Mouse (Mus musculus) retina, postnatal 1 day (tissue): ENCODE data around the gene Mpc1.
A peak's percentile ranks its signal among the peaks of the same experiment; 100 is the strongest.

Experiments
- DNase-seq: peaks from one replicate; pipeline ENCODE4 v3.0.0-alpha.2; 2012

The Mpc1 gene

DNA sequence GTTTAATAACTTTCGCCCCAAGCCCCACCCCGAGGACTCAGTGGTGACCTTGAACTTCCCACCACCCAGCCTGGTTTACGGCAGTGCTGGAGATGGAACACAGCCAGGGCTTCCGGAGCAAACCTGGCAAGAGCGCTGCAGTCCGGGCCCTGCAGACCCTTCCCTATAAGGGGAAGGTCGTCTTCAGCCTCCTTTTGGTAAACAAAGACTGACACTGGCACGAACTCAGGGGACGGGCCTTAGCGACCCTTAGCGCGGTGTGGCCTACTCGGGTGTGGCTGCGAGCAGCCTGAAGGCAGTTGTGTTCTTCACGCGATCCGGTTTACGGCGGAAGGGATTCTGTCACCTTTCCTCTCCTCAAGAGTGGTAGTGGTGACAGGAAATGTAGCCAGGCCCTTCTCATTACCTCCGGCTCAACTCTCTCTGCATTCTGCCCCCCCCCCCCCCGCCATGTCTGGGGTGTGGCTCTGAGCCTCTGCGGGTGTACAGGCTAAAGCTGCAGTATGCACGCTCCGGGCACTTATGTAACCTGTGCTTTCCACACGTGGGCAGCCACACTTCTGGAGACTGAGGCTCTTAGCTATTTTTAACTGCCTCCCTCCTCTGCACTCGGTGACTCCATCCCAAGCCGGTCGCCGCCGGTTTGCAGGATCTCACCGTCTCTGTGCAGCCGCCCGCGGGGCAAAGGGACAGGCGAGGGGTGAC lies at the start of gene Mpc1:
Gene Mpc1 (plus strand): TSS at position 84 of the 705 bp plus-strand sequence.
- DNase-seq = no peak

DNA sequence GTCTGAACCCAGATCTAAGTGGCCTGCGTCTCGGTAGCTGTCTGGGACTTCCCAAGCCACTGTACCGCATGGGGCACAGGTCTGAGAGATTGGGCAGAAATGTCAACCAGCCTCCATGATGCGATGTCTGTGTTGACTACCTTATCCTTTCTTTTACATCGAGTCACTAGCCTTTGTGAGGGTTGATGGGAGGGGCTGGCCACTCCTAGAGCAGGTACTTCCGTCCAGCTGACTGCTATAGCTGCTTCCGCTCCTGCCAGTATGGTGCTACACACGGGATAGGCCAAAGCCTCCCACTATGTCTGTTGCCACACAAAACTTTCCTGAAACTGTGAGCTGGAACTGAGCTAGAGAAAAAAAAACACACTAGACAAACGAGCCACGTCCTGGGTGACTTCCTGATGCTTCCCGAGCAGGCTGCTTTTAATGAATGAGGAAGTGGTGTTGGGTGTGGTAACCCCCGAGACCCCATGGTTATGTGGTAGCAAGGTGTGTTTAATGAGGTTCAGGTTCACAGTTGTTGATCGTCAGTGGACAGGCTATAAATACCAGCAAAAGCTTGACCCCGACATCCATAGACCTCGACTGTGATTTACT lies 49.0 kb upstream of the Mpc1 start:
- DNase-seq = no peak

DNA sequence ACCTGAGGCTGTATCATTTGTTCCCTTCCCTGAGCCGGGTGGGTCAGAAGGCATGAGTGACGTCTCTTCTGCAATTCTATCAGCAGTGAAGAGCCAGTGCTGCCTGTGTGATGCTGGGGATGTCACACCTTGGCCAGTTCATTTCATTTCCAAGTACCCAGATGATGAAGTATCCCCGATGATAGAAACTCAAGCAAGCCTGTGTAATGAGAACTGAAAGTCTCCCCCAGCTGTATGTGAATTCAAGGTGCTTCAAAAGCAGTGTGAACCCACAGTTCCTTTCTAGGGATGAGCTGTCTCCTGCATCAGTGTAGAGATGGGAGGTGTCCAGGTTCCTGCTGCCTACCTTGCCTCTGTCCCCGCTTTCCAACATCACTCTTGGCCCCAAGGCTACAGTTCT lies 48.2 kb upstream of the Mpc1 start:
- no peak for DNase-seq

DNA sequence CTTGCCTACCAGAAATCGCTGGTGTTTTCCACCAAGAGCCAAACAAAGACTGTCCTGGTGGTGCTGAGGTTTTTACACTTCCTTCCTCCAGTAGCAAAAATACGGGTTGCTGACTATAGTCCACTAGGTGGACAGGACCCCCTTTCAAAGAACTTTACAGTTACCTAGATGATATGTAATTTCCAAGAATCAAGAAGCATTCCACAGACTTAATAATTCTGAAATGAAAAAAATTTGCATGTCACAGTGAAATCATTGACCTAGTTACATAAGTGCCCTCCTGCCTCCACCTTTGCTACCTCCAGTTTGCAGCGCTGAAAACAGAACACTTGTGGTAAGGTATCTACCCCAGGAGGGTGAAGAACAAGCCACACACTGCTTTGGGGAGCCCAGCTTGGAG lies 47.0 kb upstream of the Mpc1 start, which contains the start of gene Ccr6:
Gene Ccr6 (plus strand): TSS at position 301 of the 400 bp plus-strand sequence.
- DNase-seq = no peak

DNA sequence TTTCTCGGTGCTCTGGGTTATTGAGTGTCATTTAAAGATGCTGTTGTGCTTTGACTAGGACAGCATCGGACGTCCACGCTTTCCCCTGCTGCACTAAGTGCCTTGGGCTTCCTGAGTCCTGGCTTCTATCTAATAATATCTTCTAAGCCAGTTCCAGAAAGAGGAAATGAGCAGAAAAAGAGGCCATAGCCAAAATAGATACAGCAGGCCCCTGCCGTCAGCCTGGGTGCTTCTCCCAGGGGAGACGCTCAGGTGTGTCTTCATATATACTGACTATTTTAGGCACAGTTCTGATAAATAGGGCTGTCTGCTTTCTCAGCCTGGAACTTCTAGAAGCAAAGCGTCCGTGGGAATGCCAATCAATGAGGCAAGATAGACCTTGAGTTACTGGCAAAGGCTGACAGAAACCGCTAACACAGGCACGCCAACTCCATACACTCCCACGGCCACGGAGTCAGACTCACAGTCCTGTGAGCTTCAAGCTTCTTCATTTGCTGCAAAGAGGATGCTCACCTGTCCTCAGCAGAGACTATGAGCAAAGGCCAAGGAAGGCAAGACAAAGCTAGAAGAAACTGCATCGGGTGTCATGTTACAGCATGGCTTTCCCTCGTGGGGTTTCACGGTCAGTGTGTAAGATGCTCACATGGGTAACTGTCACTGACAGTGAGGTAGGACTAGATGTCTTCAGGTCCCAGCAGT lies 44.5 kb upstream of the Mpc1 start:
- no peak for DNase-seq

DNA sequence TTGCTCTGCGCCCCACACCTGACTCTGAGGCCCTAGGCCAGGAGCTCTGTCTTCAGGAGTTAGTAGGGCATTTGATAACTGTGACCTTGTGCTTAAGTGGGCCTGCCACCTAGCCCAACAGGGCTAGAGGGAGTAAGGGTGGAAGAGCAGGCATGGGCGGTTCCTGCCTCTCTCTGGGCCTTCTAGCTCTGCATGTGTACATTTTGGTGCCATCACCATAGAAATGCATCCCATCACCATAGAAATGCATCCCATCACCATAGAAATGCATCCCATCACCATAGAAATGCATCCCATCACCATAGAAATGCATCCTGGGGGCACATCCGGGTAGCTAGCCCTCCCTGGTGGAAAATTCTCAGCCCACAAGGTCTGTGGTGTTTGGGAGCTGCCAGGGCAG lies 43.1 kb upstream of the Mpc1 start:
- DNase-seq = no peak

DNA sequence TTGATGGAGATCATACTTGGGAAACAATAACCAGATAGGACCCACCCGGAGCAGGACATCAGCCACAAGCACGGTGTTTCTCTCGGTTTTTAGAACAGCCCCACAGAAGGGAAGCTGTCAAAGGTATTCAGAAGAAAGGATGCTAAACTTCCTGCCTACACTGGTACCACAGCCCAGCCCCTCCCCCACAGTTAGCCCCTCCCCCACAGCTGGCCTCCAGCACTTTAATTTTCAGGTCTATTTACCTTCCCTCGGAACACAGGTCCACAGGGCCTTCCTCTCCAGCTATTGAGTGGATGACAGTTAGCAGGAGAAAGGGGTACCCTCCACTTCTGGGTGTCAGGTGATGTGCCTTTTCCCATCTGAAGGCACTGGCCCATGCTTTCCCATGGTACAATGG lies 42.2 kb upstream of the Mpc1 start:
- no peak for DNase-seq

DNA sequence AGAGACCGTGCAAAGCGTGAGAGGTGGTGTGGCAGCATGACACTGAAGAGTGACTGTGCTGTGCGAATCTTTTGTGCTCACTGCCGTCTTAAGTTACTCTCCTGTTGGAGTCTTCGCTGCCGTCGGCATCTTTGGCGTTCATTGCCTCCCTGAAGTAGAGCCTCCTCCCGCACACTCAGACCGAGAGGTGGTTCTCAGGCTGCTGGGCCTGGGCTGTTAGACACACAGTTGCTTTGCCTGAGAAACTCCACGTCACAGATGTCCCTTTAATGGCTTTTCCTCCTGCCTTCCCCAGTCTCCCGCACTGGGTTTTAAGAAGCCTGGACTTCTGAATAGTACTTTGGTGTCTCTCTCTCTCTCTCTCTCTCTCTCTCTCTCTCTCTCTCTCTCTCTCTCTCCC lies 41.1 kb upstream of the Mpc1 start:
- no peak for DNase-seq

DNA sequence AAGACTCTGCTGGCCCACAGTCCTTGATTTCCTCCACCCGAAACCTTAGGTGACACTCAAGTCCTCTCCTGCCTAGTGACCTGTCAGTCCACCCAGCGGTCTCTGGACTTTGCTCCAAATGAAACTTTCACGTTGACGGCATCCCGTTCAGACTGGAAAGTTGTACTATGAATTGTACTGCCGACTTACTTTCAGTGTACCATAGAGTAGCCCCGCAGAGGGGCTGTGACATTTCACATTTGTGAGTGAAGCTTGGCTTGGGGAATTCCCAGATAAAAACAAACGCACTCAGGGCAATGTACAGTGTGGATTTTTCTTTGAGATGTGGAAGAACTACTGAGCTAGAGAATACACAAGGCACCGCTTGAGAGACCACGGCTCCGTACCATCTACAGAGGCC lies 40.5 kb upstream of the Mpc1 start:
- DNase-seq = no peak

DNA sequence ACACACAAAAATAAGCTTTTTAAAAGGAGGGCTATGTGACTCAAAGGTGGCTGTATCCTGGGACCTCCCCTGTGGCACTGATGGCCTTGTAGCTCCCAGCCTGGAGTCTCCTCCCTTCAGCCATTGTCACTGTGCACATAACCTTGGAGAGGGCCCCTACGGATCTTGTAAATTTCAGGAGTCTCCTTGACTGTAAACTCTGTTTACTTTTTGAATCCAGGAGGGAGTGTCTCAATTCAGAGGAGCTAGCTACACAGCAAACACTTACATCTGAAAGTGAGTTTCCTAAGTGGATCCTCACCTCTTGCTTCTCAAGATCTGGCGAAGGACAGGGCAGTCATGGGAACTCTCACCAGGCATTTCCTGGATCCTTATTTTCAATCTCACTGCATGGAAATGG lies 38.6 kb upstream of the Mpc1 start:
- no peak for DNase-seq

DNA sequence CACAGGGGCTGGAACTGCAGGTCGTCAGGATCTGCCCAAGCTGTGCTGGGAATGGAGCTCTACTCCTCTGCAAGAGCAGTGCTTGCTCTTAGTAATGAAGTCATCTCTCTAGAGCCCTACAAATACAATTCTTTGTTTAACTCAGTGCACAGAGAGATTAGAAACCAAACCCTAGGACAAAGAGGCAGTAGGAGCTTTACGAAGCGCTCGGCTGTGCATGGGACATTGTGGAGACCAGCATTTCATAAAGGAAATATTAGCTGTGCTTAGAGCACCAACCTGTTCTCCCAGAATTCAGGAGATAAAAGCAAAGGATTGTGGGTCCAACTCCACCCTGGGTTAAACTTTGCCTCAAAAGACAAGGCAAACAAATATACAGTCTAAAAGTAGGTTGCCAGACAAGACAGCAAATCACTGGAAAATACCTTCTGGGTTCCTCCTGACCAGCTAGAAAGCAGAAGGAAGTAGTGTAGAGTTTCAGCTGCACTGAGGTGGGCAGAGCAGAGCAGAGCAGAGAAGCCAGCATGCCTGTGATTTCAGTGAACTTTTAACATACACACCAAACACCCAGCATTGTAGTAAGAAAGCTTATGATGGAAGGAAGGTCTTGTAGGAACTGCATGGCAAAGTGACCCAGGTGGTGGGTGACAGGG lies 36.5 kb upstream of the Mpc1 start:
- no peak for DNase-seq

DNA sequence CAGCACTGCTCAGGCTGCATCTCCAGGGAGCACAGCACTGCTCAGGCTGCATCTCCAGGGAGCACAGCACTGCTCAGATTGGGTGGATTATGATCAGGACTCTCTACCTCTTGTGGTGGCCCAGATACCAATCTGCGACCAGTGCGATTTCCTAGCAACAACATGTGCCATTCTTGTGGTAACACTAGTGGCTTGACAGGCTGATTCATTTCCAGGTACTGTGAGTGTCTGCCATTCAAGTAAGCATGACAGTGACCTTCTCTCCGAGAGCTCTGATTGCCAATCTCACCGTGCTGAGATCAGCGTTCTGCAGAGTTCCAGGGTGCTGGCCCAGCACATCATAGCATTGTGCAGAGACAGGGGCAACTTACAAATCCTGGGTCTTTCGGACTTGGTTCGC lies 31.0 kb upstream of the Mpc1 start:
- no peak for DNase-seq

DNA sequence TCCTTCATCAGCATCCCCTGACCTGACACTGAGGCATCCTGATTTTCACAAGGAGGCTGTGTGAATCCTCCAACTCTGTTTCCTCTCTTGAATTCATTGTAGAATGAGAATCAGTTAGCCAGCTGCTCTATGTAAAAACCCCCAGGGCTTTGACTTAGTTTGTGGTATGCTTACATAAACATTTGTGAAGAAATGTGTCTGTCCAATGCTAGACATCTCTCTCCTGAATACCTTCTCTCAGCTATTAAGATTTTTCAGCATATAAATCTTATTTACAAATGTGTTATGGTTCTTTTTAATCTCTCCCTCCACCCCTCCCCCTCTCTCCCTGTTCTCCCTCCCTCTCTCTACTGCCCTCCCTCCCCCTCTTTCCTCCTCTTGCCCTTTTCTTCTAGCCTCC lies 28.4 kb upstream of the Mpc1 start:
- DNase-seq = no peak

DNA sequence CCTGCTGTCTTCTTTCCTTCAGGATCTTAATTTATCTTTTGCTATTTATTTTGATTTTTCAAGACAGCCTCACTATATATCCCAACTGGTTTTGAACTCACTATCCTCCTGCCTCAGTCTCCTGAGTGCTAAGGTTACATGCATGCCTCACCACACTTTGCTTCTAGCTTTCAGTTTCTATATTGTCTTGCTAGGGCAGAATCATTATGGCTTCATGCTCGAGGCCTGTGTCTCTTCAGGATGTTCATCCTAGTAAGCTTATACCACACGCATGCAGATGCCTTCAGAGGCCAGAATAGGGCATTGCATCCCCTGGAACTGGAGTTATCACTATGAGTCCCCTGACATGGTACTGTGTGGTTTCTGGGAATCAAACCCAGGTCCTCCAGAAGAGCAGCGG lies 27.8 kb upstream of the Mpc1 start:
- no peak for DNase-seq

DNA sequence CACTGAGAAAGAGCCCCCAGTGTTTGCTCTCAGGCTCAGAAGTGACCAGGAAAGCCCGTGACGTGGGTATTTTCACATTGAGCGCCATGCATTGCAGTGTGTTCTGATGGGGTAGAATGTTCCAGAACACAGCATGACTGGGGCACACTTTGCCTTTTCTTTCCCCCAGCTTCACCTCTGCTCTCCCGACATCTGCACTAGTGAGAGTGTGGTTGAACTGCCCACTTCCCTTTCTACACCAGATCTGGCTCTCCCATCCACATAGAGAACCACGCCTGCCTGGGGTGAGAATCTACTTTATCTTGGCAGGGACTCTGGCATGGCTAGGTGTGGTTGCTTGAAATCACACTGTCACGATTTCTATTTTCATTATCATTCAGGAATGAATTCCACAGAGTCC lies 27.1 kb upstream of the Mpc1 start:
- DNase-seq = no peak

DNA sequence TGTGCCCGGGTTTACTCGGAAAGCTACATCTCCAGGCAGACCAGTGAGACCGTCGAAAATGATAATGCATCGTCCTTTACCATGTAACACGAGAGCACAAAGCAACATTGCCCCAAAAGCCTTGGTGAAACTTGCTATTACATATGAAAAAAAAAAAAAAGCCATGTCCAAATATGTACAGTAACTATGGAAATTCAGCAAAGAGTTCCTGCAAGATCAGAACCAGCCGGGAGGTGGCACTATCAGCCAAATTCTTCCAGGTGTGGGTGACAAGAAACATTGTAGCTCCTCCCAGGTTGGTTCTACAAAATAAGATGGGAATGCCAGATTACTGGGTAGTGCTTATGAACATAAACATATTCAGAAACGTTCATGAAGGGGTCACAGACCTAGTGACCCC lies 25.7 kb upstream of the Mpc1 start:
- no peak for DNase-seq

DNA sequence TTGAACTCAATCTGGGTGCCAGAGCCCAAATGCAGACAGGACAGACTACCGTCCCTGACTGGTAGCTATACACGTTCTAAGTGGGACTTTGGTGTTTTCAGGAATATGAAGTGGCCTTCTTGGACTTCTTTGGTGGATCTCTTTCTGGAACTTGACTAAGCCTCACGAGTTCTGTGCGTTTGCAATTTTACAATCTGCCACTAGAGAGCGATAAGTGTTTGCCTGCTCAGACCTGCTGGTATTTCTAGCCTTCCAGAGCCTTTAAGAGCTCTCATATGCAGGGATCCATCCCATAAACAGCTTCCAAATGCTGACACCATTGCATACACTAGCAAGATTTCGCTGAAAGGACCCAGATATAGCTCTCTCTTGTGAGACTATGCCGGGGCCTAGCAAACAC lies 18.1 kb upstream of the Mpc1 start:
- peak; percentile 79 for DNase-seq

DNA sequence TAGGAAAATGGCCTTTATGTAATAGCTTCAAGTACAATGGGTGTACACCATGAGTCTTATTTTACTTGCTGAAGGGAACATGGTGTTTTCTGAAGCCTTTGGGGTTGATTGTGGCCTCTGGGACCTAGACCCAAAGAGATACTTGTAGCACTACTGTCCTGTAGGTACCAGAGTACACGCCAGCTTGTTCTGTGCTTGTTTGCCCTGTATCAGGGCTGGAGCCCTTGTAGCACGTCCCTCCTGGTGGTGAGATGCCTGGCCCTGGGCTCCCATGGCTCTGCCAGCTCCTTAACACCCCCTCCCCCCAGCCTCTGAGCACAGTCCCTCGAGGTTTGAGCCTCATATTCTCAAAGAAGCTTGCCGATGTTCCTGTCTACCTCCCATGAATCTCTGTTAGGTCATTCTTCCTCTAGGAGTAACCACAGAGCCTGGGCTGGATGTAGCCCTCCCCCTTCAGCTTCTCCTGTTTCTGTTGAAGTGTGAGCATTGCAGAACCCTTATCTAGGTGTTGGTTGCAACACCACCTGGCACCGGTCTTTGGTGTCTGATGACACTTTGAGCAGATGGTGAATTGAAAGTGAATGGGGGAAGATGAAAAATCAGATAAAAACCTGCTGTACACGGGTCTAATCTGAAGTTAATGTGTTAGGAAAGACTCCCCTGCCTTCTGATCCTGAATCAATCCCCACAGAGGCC lies 10.5 kb upstream of the Mpc1 start:
- no peak for DNase-seq

DNA sequence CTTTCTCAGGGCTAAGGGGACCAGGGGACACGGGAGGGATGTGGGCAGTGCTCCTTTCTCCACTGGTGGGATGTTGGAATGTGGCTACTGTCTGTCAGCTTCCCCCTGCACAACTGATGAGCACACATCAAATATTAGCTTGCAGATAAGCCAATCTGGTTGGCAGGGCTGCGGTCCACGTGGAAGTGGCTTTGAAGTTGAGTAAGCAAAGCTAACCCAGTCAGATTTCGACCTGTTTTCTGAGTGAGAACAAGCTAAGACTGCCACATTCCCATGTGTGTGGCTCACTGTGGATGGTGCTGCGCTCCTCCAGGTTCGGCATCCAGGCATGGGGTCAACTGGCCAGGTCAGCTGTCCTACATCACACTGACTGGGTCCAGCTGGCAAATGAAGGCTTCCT lies 9.8 kb upstream of the Mpc1 start:
- DNase-seq = no peak

DNA sequence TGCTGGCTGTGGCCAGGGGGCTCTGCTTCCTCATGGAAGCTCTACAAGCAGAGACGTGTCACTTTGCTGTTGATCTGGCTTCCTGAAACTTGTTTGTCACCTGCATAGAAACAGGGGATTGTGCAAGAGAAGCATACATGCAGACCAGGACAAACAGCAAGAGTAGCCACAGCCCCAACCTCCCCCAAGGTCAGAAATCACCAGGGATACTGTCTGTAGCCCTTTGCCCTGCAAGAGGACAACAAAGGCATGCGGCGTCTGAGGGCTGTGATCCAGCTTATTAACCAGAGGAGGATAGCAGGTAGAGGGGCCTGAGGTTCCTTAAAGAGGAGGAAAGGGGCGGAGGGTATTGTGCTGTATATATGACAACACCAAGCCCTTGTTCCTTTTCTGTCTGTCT lies 6.6 kb upstream of the Mpc1 start:
- no peak for DNase-seq

DNA sequence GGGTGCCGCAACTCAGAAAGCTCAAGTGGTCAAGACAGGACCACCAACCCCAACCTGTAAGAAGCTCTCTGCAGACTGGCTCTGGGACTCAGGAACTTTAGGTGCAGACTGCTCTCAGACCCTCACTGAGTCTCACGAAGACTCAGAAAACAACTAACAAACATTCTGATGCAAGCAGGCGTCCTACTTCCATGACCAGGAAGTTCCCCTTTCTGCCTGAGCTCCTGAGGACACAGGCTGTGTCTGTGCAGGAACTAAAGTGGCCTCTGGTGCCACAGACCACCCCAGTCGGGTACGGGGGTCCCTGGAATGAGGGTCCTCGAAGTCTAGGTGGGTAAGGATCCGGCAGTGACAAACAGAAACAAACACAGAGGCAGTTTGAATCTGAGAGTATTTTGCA lies 6.0 kb upstream of the Mpc1 start:
- no peak for DNase-seq

DNA sequence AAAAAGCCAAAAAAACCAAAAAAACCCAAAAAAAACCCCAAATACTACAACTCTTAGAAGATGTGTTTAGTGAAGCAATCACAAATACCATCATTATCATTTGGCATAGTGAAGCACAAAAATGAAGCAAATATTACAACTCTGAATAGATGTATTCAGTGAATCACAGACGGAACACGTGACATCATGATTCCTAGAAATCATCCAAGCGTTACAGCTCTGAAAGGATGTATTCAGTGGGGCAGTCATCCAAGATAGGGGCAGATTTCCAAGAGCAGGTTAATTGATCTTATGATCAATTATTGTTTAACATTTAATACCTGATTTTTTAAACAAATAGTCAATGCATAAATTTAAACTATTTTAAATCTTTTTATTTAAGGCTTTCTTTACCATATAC lies 5.4 kb upstream of the Mpc1 start:
- DNase-seq = peak; percentile 53

DNA sequence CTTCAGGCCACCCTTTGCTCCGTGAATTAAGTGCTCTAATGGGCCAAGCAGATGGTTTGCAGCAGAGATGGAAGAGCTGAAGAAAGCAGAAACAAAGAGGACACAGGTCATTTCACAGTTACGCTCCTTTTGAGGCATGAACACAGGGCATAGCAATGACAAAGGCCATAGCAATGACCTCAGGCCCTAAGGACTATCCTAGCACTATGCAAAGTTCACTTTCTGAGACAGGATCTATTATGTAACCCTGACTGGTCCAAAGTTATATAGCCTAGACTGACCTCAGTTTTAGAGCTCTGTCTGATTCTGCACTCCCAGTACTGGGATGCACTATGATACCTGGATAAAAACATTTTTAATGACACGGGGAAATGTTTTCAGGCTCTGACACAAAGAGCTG lies 4.3 kb upstream of the Mpc1 start:
- no peak for DNase-seq
